Mouse (Mus musculus) CH12.LX (cell line): ENCODE measurements around the gene Nxph1. TPM values are rescaled to one million over a fixed set of nuclear protein-coding genes. Genes with fewer than 3 reads are reported as not detected.

ENCODE experiments used
- DNase-seq: peaks from one replicate; pipeline ENCODE4 v3.0.0-alpha.2; 2013; ENCODE audit errors: extremely low read depth
- H3K27ac ChIP-seq: 2 replicates; pipeline ENCODE4 v1.5.1; 2012; ENCODE audit warnings: low read depth, mild to moderate bottlenecking, control low read depth, moderate library complexity; ENCODE audit not compliant: insufficient read depth
- H3K27me3 ChIP-seq: replicated peaks from 2 replicates; pipeline ENCODE3; 2012; ENCODE audit warnings: inconsistent platforms
- H3K36me3 ChIP-seq, 2 experiments: replicated peaks in 1 of 2; 2 replicates each; pipeline versions ENCODE3 to v1.6.1; 2012; ENCODE audit warnings: inconsistent platforms in 1 of 2, low read length in 1 of 2, mild to moderate bottlenecking in 1 of 2, mixed read lengths in 1 of 2, moderate library complexity in 1 of 2; ENCODE audit not compliant: control insufficient read depth in 1 of 2, insufficient read depth in 1 of 2
- H3K4me1 ChIP-seq, 2 experiments: 2 replicates each; pipeline ENCODE4 v1.6.1; 2012; ENCODE audit warnings: inconsistent platforms in 1 of 2, moderate library complexity in 1 of 2; ENCODE audit not compliant: insufficient read depth in 2 of 2, control insufficient read depth in 1 of 2
- H3K4me2 ChIP-seq: 2 replicates; pipeline ENCODE4 v1.6.1; 2012; ENCODE audit warnings: low read depth, mild to moderate bottlenecking, control low read depth; ENCODE audit not compliant: poor library complexity, insufficient read depth, severe bottlenecking
- H3K4me3 ChIP-seq, 3 experiments: fragments of 150-350 bp in 1 of 3; sonication (generic) in 1 of 3; replicated peaks in 1 of 3; 2 replicates each; pipeline versions ENCODE3 to v1.5.1; 2011 to 2012; ENCODE audit warnings: low read depth in 2 of 3, low read length in 2 of 3, mild to moderate bottlenecking in 2 of 3, moderate library complexity in 2 of 3, control low read depth in 1 of 3, improper control_type of control experiment in 1 of 3, inconsistent platforms in 1 of 3, mixed read lengths in 1 of 3; ENCODE audit not compliant: poor library complexity in 1 of 3
- H3K79me2 ChIP-seq: replicated peaks from 2 replicates; pipeline ENCODE4 v1.6.1; 2012; ENCODE audit warnings: mild to moderate bottlenecking, moderate library complexity; ENCODE audit not compliant: control insufficient read depth, poor library complexity, insufficient read depth, severe bottlenecking; ENCODE audit errors: extremely low read depth
- H3K9ac ChIP-seq: 2 replicates; pipeline ENCODE4 v1.6.1; 2012; ENCODE audit warnings: low read depth, mild to moderate bottlenecking, control low read depth, moderate library complexity; ENCODE audit not compliant: insufficient read depth
- H3K9me3 ChIP-seq: replicated peaks from 2 replicates; pipeline ENCODE3; 2012; ENCODE audit warnings: low read length, inconsistent platforms, mixed read lengths
- BHLHE40 ChIP-seq: IDR thresholded peaks from 2 replicates; pipeline ENCODE4 v1.6.1; 2011; ENCODE audit warnings: mild to moderate bottlenecking, low read depth, low read length, improper control_type of control experiment
- CHD2 ChIP-seq: IDR thresholded peaks from 2 replicates; pipeline ENCODE4 v1.6.1; 2011; ENCODE audit warnings: low read length, improper control_type of control experiment
- CTCF ChIP-seq, 2 experiments: IDR thresholded peaks in 1 of 2; conservative IDR thresholded peaks in 1 of 2; 2 replicates each; pipeline ENCODE4 v1.5.1; 2011 to 2012; ENCODE audit warnings: low read depth in 2 of 2, low read length in 2 of 2, improper control_type of control experiment in 1 of 2, inconsistent platforms in 1 of 2, mild to moderate bottlenecking in 1 of 2, moderate library complexity in 1 of 2
- E2F4 ChIP-seq: IDR thresholded peaks from 2 replicates; pipeline ENCODE4 v1.6.1; 2011; ENCODE audit warnings: low read depth, low read length, improper control_type of control experiment; ENCODE audit not compliant: insufficient replicate concordance
- ELF1 ChIP-seq: IDR thresholded peaks from 2 replicates; pipeline ENCODE4 v1.6.1; 2014; ENCODE audit warnings: low read depth, mild to moderate bottlenecking, inconsistent platforms, low read length, improper control_type of control experiment
- EP300 ChIP-seq: IDR thresholded peaks from 2 replicates; pipeline ENCODE4 v1.6.1; 2011; ENCODE audit warnings: low read length, improper control_type of control experiment
- ETS1 ChIP-seq: conservative IDR thresholded peaks from 2 replicates; pipeline ENCODE4 v1.6.1; 2012; ENCODE audit warnings: low read depth, mild to moderate bottlenecking, inconsistent platforms, low read length, improper control_type of control experiment, moderate library complexity
- GABPA ChIP-seq: IDR thresholded peaks from 2 replicates; pipeline ENCODE4 v1.6.1; 2012; ENCODE audit warnings: low read depth, low read length, improper control_type of control experiment, inconsistent platforms; ENCODE audit not compliant: insufficient replicate concordance
- IRF4 ChIP-seq: IDR thresholded peaks from 2 replicates; pipeline ENCODE4 v1.6.1; 2014; ENCODE audit warnings: low read depth, mild to moderate bottlenecking, inconsistent platforms, low read length, improper control_type of control experiment
- JUND ChIP-seq: conservative IDR thresholded peaks from 2 replicates; pipeline ENCODE4 v1.6.1; 2011; ENCODE audit warnings: low read depth, low read length, improper control_type of control experiment
- KAT2A ChIP-seq: IDR thresholded peaks from 2 replicates; pipeline ENCODE4 v1.6.1; 2012; ENCODE audit warnings: low read length, improper control_type of control experiment, inconsistent platforms; ENCODE audit not compliant: insufficient replicate concordance
- MAFK ChIP-seq: IDR thresholded peaks from 2 replicates; pipeline ENCODE4 v1.6.1; 2011; ENCODE audit warnings: low read length, improper control_type of control experiment; ENCODE audit not compliant: insufficient replicate concordance
- MAX ChIP-seq: IDR thresholded peaks from 2 replicates; pipeline ENCODE4 v1.6.1; 2011; ENCODE audit warnings: low read length, improper control_type of control experiment
- MAZ ChIP-seq: IDR thresholded peaks from 2 replicates; pipeline ENCODE4 v1.6.1; 2012; ENCODE audit warnings: low read depth, mild to moderate bottlenecking, inconsistent platforms, low read length, improper control_type of control experiment, moderate library complexity
- MEF2A ChIP-seq: IDR thresholded peaks from 2 replicates; pipeline ENCODE4 v1.6.1; 2014; ENCODE audit warnings: low read depth, mild to moderate bottlenecking, inconsistent platforms, low read length, improper control_type of control experiment, borderline replicate concordance
- MXI1 ChIP-seq: IDR thresholded peaks from 2 replicates; pipeline ENCODE4 v1.6.1; 2011; ENCODE audit warnings: mild to moderate bottlenecking, low read depth, low read length, improper control_type of control experiment
- MYC ChIP-seq: IDR thresholded peaks from 2 replicates; pipeline ENCODE4 v1.6.1; 2011; ENCODE audit warnings: low read depth, mild to moderate bottlenecking, improper control_type of control experiment, low read length
- NELFE ChIP-seq: IDR thresholded peaks from 2 replicates; pipeline ENCODE4 v1.6.1; 2011; ENCODE audit warnings: low read depth, low read length, improper control_type of control experiment
- PAX5 ChIP-seq: IDR thresholded peaks from 2 replicates; pipeline ENCODE4 v1.6.1; 2012; ENCODE audit warnings: low read length, inconsistent platforms, mixed read lengths
- POLR2A ChIP-seq: IDR thresholded peaks from 2 replicates; pipeline ENCODE4 v1.6.1; 2011; ENCODE audit warnings: low read depth, mild to moderate bottlenecking, improper control_type of control experiment, low read length
- POLR2AphosphoS2 ChIP-seq: IDR thresholded peaks from 2 replicates; pipeline ENCODE4 v1.6.1; 2011; ENCODE audit warnings: low read depth, low read length, improper control_type of control experiment
- RAD21 ChIP-seq: IDR thresholded peaks from 2 replicates; pipeline ENCODE4 v1.6.1; 2011; ENCODE audit warnings: low read depth, mild to moderate bottlenecking, low read length, improper control_type of control experiment, moderate library complexity
- RCOR1 ChIP-seq: conservative IDR thresholded peaks from 2 replicates; pipeline ENCODE4 v1.6.1; 2012; ENCODE audit warnings: low read depth, mild to moderate bottlenecking, inconsistent platforms, low read length, improper control_type of control experiment
- SIN3A ChIP-seq: IDR thresholded peaks from 2 replicates; pipeline ENCODE4 v1.6.1; 2012; ENCODE audit warnings: low read length, improper control_type of control experiment, inconsistent platforms
- SMC3 ChIP-seq: IDR thresholded peaks from 2 replicates; pipeline ENCODE4 v1.6.1; 2011; ENCODE audit warnings: low read depth, low read length, improper control_type of control experiment
- TBP ChIP-seq: conservative IDR thresholded peaks from 2 replicates; pipeline ENCODE4 v1.6.1; 2011; ENCODE audit warnings: low read depth, low read length, improper control_type of control experiment
- UBTF ChIP-seq: IDR thresholded peaks from 2 replicates; pipeline ENCODE4 v1.6.1; 2012; ENCODE audit warnings: low read depth, mild to moderate bottlenecking, inconsistent platforms, low read length, improper control_type of control experiment, moderate library complexity
- USF1 ChIP-seq: IDR thresholded peaks from 2 replicates; pipeline ENCODE4 v1.6.1; 2014; ENCODE audit warnings: low read depth, mild to moderate bottlenecking, inconsistent platforms, low read length, improper control_type of control experiment
- ZC3H11A ChIP-seq: IDR thresholded peaks from 2 replicates; pipeline ENCODE4 v1.6.1; 2012; ENCODE audit warnings: low read depth, mild to moderate bottlenecking, inconsistent platforms, low read length, improper control_type of control experiment
- ZKSCAN1 ChIP-seq: IDR thresholded peaks from 2 replicates; pipeline ENCODE4 v1.6.1; 2012; ENCODE audit warnings: low read depth, inconsistent platforms, low read length, improper control_type of control experiment, borderline replicate concordance
- ZNF384 ChIP-seq: IDR thresholded peaks from 2 replicates; pipeline ENCODE4 v1.6.1; 2012; ENCODE audit warnings: low read depth, low read length, improper control_type of control experiment, inconsistent platforms
- dilution Hi-C: fragments of 300-500 bp; cut with MboI; formaldehyde crosslinking; loops from 2 replicates; pipeline ENCODE4 v1.14.3; 2020; ENCODE audit warnings: low sequenced_read_pairs; ENCODE audit not compliant: extremely low pct_unique_long_range_greater_than_20kb, extremely low pct_ligation_motif_present
- in situ Hi-C: fragments of 300-500 bp; cut with MboI; formaldehyde crosslinking; loops from 3 replicates; pipeline ENCODE4 v1.14.3; 2019; ENCODE audit warnings: low sequenced_read_pairs, low pct_ligation_motif_present, low pct_unique_long_range_greater_than_20kb, mixed read lengths
- polyA plus RNA-seq: library from polyadenylated mRNA; unstranded; fragments of >175 nt; gene quantifications from 2 replicates; pipeline ENCODE4 v1.2.1, GENCODE M21; 2012; ENCODE audit warnings: low read depth; ENCODE audit not compliant: insufficient read length
- total RNA-seq, 2 experiments: library from RNA; depleted of rRNA; stranded (reverse); fragments of 300-350 nt in 1 of 2; fragments of >200 nt in 1 of 2; gene quantifications; 2 replicates each; pipeline ENCODE4 v1.2.3; 2012 to 2014

Gene Nxph1
- total and polyA plus RNA-seq, 3 experiments: not detected

DNA sequence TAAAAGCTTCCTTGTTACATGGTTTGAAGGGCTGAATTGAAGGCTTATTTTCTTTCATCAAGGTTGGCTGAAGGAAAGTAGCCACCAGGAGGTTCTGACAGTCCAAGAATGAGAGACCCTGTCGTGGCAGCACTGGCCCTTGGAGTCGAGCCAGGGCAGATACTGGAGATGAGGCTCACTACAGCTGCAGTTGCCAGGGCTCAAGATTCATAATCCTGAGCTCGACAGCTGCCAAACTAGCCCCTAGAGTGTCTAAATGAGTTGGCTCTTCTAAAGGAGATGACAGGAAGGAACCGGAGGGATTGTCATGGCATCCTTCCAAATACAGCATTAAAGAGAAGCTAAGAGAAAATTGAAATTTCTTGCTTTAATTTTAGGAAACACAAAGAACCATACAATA lies 78.9 kb downstream of the Nxph1 start:
- DNase-seq: no peak
- peaks cover 2 to 28% of the 10 kb centered on the region in 2 experiments; a peak in 3 of 4 replicates for H3K4me1 ChIP-seq
- H3K36me3 ChIP-seq: no peaks in the 10 kb centered on the region
- H3K27ac ChIP-seq: no peak overlapping the region
- no peaks in the 10 kb centered on the region for H3K27me3 ChIP-seq
- in situ Hi-C loops (no loop called here), dilution Hi-C loops (no loop called here)
- H3K4me3 ChIP-seq: no peak overlapping the region
- TF ChIP-seq MYC: no peak
- no peak for TF ChIP-seq MAZ
- no peak for TF ChIP-seq TBP
- TF ChIP-seq NELFE: no peak
- TF ChIP-seq MAFK: no peak
- no peak for TF ChIP-seq MXI1
- no peak for TF ChIP-seq CTCF (conservative IDR thresholded peaks at IDR 0.05 in 1 of 2, IDR thresholded peaks at IDR 0.05 in 1 of 2; ENCODE audit: low read depth in 2 of 2, low read length in 2 of 2)
- TF ChIP-seq E2F4: no peak
- no peak for TF ChIP-seq POLR2A
- TF ChIP-seq CHD2: no peak
- no peak for TF ChIP-seq GABPA
- no peak for TF ChIP-seq RCOR1
- no peak for TF ChIP-seq MEF2A
- TF ChIP-seq SIN3A: no peak
- TF ChIP-seq MAX: no peak
- TF ChIP-seq PAX5: no peak
- TF ChIP-seq UBTF: no peak
- TF ChIP-seq ETS1: no peak
- no peak for TF ChIP-seq POLR2AphosphoS2
- TF ChIP-seq KAT2A: no peak
- H3K9ac ChIP-seq: no peak overlapping the region
- no peaks in the 10 kb centered on the region for H3K9me3 ChIP-seq
- H3K79me2 ChIP-seq: no peaks in the 10 kb centered on the region
- H3K4me2 ChIP-seq: no peak overlapping the region

GRCm38 (mm10) chr6:9028501-9028900 lies 80.3 kb downstream of the Nxph1 start:
- no peaks in the 10 kb centered on the region for H3K36me3 ChIP-seq
- no peak overlapping the region for H3K4me2 ChIP-seq
- peak; percentile 76 for DNase-seq
- dilution Hi-C loops: no loop called here
- peaks cover 2 to 28% of the 10 kb centered on the region in 2 experiments; a peak in 3 of 4 replicates for H3K4me1 ChIP-seq
- H3K27me3 ChIP-seq: no peaks in the 10 kb centered on the region
- in situ Hi-C loops: no loop called here
- no peak overlapping the region for H3K9ac ChIP-seq
- no peak overlapping the region for H3K4me3 ChIP-seq
- H3K9me3 ChIP-seq: no peaks in the 10 kb centered on the region
- no peaks in the 10 kb centered on the region for H3K79me2 ChIP-seq
- no peak overlapping the region for H3K27ac ChIP-seq
- TF ChIP-seq ELF1: 0 out of 2 replicates have a peak, but pooled peaks have one; percentile 25
- no peak for TF ChIP-seq GABPA
- TF ChIP-seq USF1: no peak
- TF ChIP-seq TBP: 0 out of 2 replicates have a peak, but pooled peaks have one; percentile 21
- TF ChIP-seq MAX: peak; percentile 85
- peak; percentile 44; the same call in 1 of the 2 replicates for TF ChIP-seq JUND
- 0 out of 2 replicates have a peak, but pooled peaks have one; percentile 34 for TF ChIP-seq SIN3A
- TF ChIP-seq EP300: peak; percentile 82
- no peak for TF ChIP-seq SMC3
- peak; percentile 92 for TF ChIP-seq MEF2A
- 0 out of 2 replicates have a peak, but pooled peaks have one; percentile 42 for TF ChIP-seq RCOR1
- TF ChIP-seq MAFK: peak; percentile 54; the same call in 1 of the 2 replicates
- TF ChIP-seq ZNF384: peak; percentile 59
- TF ChIP-seq PAX5: no peak
- TF ChIP-seq RAD21: no peak; the same call in 1 of the 2 replicates
- TF ChIP-seq ZKSCAN1: no peak
- no peak for TF ChIP-seq MXI1
- TF ChIP-seq KAT2A: no peak
- TF ChIP-seq BHLHE40: peak; percentile 71
- no peak for TF ChIP-seq CTCF (conservative IDR thresholded peaks at IDR 0.05 in 1 of 2, IDR thresholded peaks at IDR 0.05 in 1 of 2; ENCODE audit: low read depth in 2 of 2, low read length in 2 of 2)
- no peak for TF ChIP-seq POLR2A
- no peak for TF ChIP-seq ZC3H11A
- TF ChIP-seq UBTF: no peak
- peak; percentile 72 for TF ChIP-seq IRF4
